In the genomic region with DNA sequence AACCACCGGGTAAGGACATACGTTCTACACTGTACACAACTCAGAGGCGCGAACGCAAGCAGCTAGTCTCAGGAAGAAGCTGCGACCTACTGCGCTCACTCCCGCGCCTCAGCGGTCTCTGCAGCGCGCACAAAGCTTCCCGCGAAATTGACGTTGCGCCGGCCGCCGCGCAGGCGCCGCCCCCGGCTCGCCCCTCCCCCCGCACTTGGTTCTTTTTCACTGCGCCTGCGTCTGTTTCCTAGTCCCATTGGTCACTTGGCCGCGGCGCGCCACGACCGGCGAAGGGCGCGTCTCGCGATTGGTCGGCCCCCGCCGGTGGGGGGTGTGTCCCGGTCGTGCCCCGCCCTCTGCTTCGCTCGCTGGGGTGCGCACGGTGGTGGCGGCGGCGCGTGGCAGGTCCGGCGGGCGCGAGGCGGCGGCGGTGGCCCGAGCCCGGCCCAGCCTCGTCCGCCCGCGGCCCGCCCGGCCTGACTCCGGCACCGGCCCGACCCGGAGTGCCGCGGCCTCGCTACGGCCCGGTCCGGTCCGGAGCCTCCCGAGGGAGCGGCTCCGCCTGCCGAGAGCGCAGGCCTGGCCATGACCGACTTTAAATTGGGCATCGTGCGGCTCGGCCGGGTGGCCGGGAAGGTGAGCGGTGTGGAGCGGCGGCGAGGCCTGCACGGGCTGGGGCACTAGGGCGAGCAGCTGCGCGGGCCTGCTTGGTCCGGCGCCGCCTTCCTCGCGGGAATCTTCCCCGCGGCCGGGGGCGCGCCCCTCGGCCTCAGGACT, we compare ENCODE assay signal across 8 mouse cellular contexts. TPM values are rescaled to one million over a fixed set of nuclear protein-coding genes. Genes with fewer than 3 reads are reported as not detected.
DNase-seq lines count a peak whose midpoint lies in the region; ATAC-seq and TF ChIP-seq lines count a peak whose summit lies in the region.

TSS of gene Zmynd19 (plus strand) at position 372 of the 768 bp plus-strand sequence.

- H3K4me2 ChIP-seq in embryonic facial prominence, embryonic 15.5 days (replicated peaks): peak within 1 kb of the TSS; percentile 85
- H3K4me2 ChIP-seq in kidney, embryonic 14.5 days (replicated peaks; ENCODE audit: low read depth, low read length): peak within 1 kb of the TSS; percentile 89
- peak within 1 kb of the TSS; percentile 84 for H3K4me2 ChIP-seq in limb, embryonic 15.5 days

- H3K9me3 ChIP-seq in embryonic facial prominence, embryonic 15.5 days (replicated peaks): no peaks in the 10 kb centered on the region
- no peaks in the 10 kb centered on the region for H3K9me3 ChIP-seq in kidney, embryonic 14.5 days (ENCODE audit: control insufficient read depth, low read length)
- no peaks in the 10 kb centered on the region for H3K9me3 ChIP-seq in limb, embryonic 15.5 days

- H3K36me3 ChIP-seq in embryonic facial prominence, embryonic 15.5 days: peaks cover 29% of the 10 kb centered on the region
- H3K36me3 ChIP-seq in kidney, embryonic 14.5 days (ENCODE audit: control insufficient read depth, insufficient read depth, low read length): peaks cover 30% of the 10 kb centered on the region
- peaks cover 29% of the 10 kb centered on the region for H3K36me3 ChIP-seq in limb, embryonic 15.5 days

- no peaks in the 10 kb centered on the region for H3K27me3 ChIP-seq in embryonic facial prominence, embryonic 15.5 days
- no peaks in the 10 kb centered on the region for H3K27me3 ChIP-seq in kidney, embryonic 14.5 days (ENCODE audit: control insufficient read depth, insufficient read depth, low read length)
- H3K27me3 ChIP-seq in limb, embryonic 15.5 days: no peaks in the 10 kb centered on the region

- TF ChIP-seq POLR2A in bone marrow, adult 2 months (IDR thresholded peaks at IDR 0.05; ENCODE audit: borderline replicate concordance, control insufficient read depth, low read depth, low read length): peak; percentile 60; the same call in 1 of the 2 replicates

- peak within 1 kb of the TSS; percentile 82 for H3K4me3 ChIP-seq in bone marrow, adult 2 months (replicated peaks; ENCODE audit: control insufficient read depth, low read depth, low read length)
- H3K4me3 ChIP-seq in embryonic facial prominence, embryonic 15.5 days (replicated peaks): peak within 1 kb of the TSS; percentile 98
- H3K4me3 ChIP-seq in kidney, embryonic 14.5 days (ENCODE audit: low read length): peak within 1 kb of the TSS; percentile 98
- peak within 1 kb of the TSS; percentile 100 for H3K4me3 ChIP-seq in limb, embryonic 15.5 days

- peak; percentile 94 for DNase-seq in 416B (ENCODE audit: low read depth)
- DNase-seq in heart, adult 9 months (ENCODE audit: low spot score in 2 of 2): peak; percentile 96 to 97
- peak; percentile 80 to 95 for DNase-seq in monocyte, adult 2 months (ENCODE audit: low read depth in 1 of 2, low spot score in 2 of 2)
- peak; percentile 96 to 97 for DNase-seq in spleen, postnatal 36 days (ENCODE audit: low spot score in 2 of 2)

- TF ChIP-seq CTCF in bone marrow, adult 2 months (IDR thresholded peaks at IDR 0.05; ENCODE audit: control insufficient read depth, insufficient read depth, low read length): no peak

- no peaks in the 10 kb centered on the region; the same call in 1 of the 2 replicates for H3K4me1 ChIP-seq in bone marrow, adult 2 months (ENCODE audit: control insufficient read depth, insufficient read depth, low read length)
- peaks cover 15% of the 10 kb centered on the region for H3K4me1 ChIP-seq in embryonic facial prominence, embryonic 15.5 days
- H3K4me1 ChIP-seq in kidney, embryonic 14.5 days (ENCODE audit: control insufficient read depth, insufficient read depth, low read length): peaks cover 7% of the 10 kb centered on the region; the same call in 1 of the 2 replicates
- peaks cover 14% of the 10 kb centered on the region for H3K4me1 ChIP-seq in limb, embryonic 15.5 days

- peak within 1 kb of the TSS; percentile 96 for H3K9ac ChIP-seq in embryonic facial prominence, embryonic 15.5 days
- H3K9ac ChIP-seq in kidney, embryonic 14.5 days (ENCODE audit: low read depth, low read length): peak within 1 kb of the TSS; percentile 95
- peak within 1 kb of the TSS; percentile 95 for H3K9ac ChIP-seq in limb, embryonic 15.5 days

- peak; percentile 99 for ATAC-seq in embryonic facial prominence, embryonic 15.5 days (ENCODE audit: insufficient number of reproducible peaks, low FRiP score, low TSS enrichment, low read depth)
- peak; percentile 99 for ATAC-seq in kidney, embryonic 14.5 days (ENCODE audit: low FRiP score, low TSS enrichment)
- ATAC-seq in limb, embryonic 15.5 days (ENCODE audit: insufficient number of reproducible peaks, low FRiP score, low TSS enrichment, low read depth): peak; percentile 95

- under 1% methylated on average over 108 of the region's 108 CpGs for WGBS in bone marrow, adult 2 months
- under 1% methylated on average over 82 of the region's 108 CpGs for WGBS in embryonic facial prominence, embryonic 15.5 days
- under 1% methylated on average over 103 of the region's 108 CpGs for WGBS in kidney, embryonic 14.5 days
- under 1% methylated on average over 89 of the region's 108 CpGs for WGBS in limb, embryonic 15.5 days

- peak within 1 kb of the TSS; percentile 61; the same call in 1 of the 2 replicates for H3K27ac ChIP-seq in bone marrow, adult 2 months (ENCODE audit: control insufficient read depth, insufficient read depth, low read depth, low read length, poor library complexity)
- H3K27ac ChIP-seq in embryonic facial prominence, embryonic 15.5 days (replicated peaks): peak within 1 kb of the TSS; percentile 22; the same call in 1 of the 2 replicates
- peak within 1 kb of the TSS; percentile 67 for H3K27ac ChIP-seq in kidney, embryonic 14.5 days (ENCODE audit: low read depth, low read length)
- peak within 1 kb of the TSS; percentile 55; the same call in 1 of the 2 replicates for H3K27ac ChIP-seq in limb, embryonic 15.5 days

RNA-seq across cellular contexts. Expression of gene Zmynd19, which starts in this region (rescaled TPM):
- 13.1 and 15.4 TPM in 2 replicates for polyA plus RNA-seq in bone marrow, adult 2 months (2011; ENCODE audit: insufficient read depth, insufficient read length, low replicate concordance, missing spikeins)
- polyA plus RNA-seq in embryonic facial prominence, embryonic 15.5 days (2015; fragmentation: Nextera tagmentation; extraction: Ambion mirVana): 17.0 and 19.4 TPM in 2 replicates
- 15.2 and 28.5 TPM in 2 replicates for polyA plus RNA-seq in kidney, embryonic 14.5 days (2014; fragmentation: Nextera tagmentation; extraction: Ambion mirVana)
- polyA plus RNA-seq in limb, embryonic 15.5 days (2015; fragmentation: Nextera tagmentation; extraction: Ambion mirVana): 10.4 and 18.2 TPM in 2 replicates

Comparison
In these comparisons a context has a peak if more than half of its experiments do, and no peak if none do; other contexts are left out.
1. Peak in every context shown above with its lines: DNase-seq, ATAC-seq, H3K4me3 ChIP-seq and H3K27ac ChIP-seq.